Mouse (Mus musculus) A20 (cell line): ENCODE data around the gene Gm21797.
"Not testable (repeated sequence)": the region's sequence is repeated elsewhere in the genome, so short reads cannot be mapped to it uniquely, and the experiment has no call there.

Source experiments
- DNase-seq: peaks from one replicate; pipeline ENCODE4 v3.0.0-alpha.2; 2011; ENCODE audit warnings: low read depth, low spot score

The Gm21797 gene

DNA sequence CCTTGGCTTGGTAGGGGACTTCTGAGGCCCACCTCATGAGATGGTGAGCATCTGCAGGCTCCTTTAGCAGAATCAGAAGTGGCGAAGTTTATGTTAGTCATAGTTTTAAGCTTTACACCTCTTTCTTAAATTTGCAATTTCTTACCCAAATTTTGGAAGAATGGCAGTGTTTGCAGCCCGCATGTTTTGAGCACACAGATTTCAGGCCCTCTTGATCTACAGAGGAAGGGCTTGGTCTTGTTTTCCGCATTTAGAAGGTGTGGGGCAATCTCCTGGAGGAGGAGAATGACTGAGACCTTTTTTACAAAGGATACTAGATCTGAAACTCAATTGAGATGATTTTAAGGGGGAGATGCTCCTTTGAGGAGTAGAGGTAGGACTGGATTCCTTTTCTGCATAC is at the start of gene Gm21797:
Gm21797 (minus strand) TSS at position 101 of the 400 bp plus-strand sequence.
- DNase-seq: not testable (repeated sequence)

DNA sequence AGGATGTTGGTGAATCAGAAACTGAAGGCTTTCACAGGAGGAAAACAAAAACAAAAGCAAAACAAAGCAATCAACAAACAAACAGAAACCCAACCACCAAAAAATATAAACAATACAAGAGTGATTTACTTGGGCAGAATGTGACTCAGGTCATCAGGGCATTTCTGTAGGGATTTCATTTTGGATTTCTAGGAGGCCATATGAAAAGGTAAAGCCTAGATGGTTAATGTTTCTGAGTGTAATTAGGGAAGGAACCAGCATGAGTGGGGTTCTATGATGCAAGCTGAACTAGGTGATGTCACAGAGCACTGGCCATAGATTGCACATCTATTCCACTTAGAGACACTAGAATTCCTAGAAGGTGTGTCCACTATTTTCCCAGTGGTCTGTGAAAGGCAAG is 29.0 kb upstream of the Gm21797 start, which contains the start of gene Gm20795:
Gm20795 (plus strand) TSS at position 301 of the 400 bp plus-strand sequence.
- not testable (repeated sequence) for DNase-seq
